Mouse (Mus musculus): Measurements from ENCODE around the gene Klhdc8a. TPM values are rescaled to one million over a fixed set of nuclear protein-coding genes. Genes with fewer than 3 reads are reported as not detected.
"Not testable (repeated sequence)": the region's sequence is repeated elsewhere in the genome, so short reads cannot be mapped to it uniquely, and the experiment has no call there.

Gene Klhdc8a
- polyA plus RNA-seq, 1 experiment from 2014 or later, result 3.4 TPM

GRCm38 (mm10) chr1:132349601-132350000, 51.2 kb downstream of the Klhdc8a start:
- H3K4me1 ChIP-seq (ENCODE audit: control insufficient read depth, insufficient read depth, low read length); DNase-seq (ENCODE audit: low spot score); ATAC-seq; H3K4me2 ChIP-seq (ENCODE audit: low read length); H3K27ac ChIP-seq (ENCODE audit: low read depth, low read length); H3K9ac ChIP-seq (ENCODE audit: low read length); H3K4me3 ChIP-seq (ENCODE audit: low read depth, low read length); H3K36me3 ChIP-seq (ENCODE audit: control insufficient read depth, insufficient read depth, low read length); H3K9me3 ChIP-seq (replicated peaks; ENCODE audit: control insufficient read depth, low read length); H3K27me3 ChIP-seq (replicated peaks; ENCODE audit: control insufficient read depth, insufficient read depth, low read length): not testable (repeated sequence)
- WGBS, result 85% methylated on average over 3 of the region's 3 CpGs

- H3K4me3 ChIP-seq (ENCODE audit: low read depth, low read length), result no peak overlapping the region
- H3K27ac ChIP-seq (ENCODE audit: low read depth, low read length), result no peak overlapping the region
- 95% methylated on average over 4 of the region's 4 CpGs for WGBS
- H3K9me3 ChIP-seq (replicated peaks; ENCODE audit: control insufficient read depth, low read length), result no peaks in the 10 kb centered on the region
- no peak overlapping the region for H3K4me2 ChIP-seq (ENCODE audit: low read length)
- H3K9ac ChIP-seq (ENCODE audit: low read length), result no peak overlapping the region
- H3K36me3 ChIP-seq (ENCODE audit: control insufficient read depth, insufficient read depth, low read length), result 0 out of 2 replicates have a peak, but pooled peaks cover 1% of the 10 kb centered on the region
- 0 out of 2 replicates have a peak, but pooled peaks cover 2% of the 10 kb centered on the region for H3K4me1 ChIP-seq (ENCODE audit: control insufficient read depth, insufficient read depth, low read length)
- no peaks in the 10 kb centered on the region for H3K27me3 ChIP-seq (replicated peaks; ENCODE audit: control insufficient read depth, insufficient read depth, low read length)
- no peak for ATAC-seq
- no peak for DNase-seq (ENCODE audit: low spot score)
Observed at GRCm38 (mm10) chr1:132351058-132351457, 52.6 kb downstream of the Klhdc8a start.

DNA sequence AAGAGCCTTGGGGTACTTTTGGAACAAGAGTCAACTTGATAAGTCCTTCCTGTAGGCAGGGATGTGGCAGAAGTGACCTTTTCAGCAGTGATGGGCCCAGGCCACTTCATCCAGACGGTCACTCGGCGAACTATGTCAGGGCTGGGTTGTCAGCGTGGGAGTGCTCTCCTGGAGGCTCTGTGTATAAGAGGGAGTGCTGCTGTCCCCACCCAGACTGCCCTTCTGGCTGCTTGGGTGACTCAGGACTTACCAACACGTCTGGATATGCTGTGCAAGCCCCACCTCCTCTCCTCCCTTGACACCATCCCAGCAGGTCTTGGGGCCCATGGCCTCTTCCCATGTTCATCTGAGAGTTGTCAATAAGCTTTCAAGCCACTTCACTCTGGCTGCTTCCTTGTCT, 55.0 kb downstream of the Klhdc8a start:
- no peak for ATAC-seq
- Histone ChIP-seq H3K27me3 (replicated peaks; ENCODE audit: control insufficient read depth, insufficient read depth, low read length) (no peaks in the 10 kb centered on the region), H3K9me3 (replicated peaks; ENCODE audit: control insufficient read depth, low read length) (no peaks in the 10 kb centered on the region), H3K27ac (ENCODE audit: low read depth, low read length) (no peak overlapping the region), H3K36me3 (ENCODE audit: control insufficient read depth, insufficient read depth, low read length) (peaks cover 23% of the 10 kb centered on the region), H3K4me1 (ENCODE audit: control insufficient read depth, insufficient read depth, low read length) (0 out of 2 replicates have a peak, but pooled peaks cover 2% of the 10 kb centered on the region), H3K4me3 (ENCODE audit: low read depth, low read length) (no peak overlapping the region), H3K4me2 (ENCODE audit: low read length) (no peak overlapping the region), H3K9ac (ENCODE audit: low read length) (no peak overlapping the region)
- whole genome bisulfite sequencing, result 75% methylated on average over 5 of the region's 5 CpGs
- DNase-seq (ENCODE audit: low spot score), result no peak

GRCm38 (mm10) chr1:132354234-132354633, 55.8 kb downstream of the Klhdc8a start:
- H3K9me3 ChIP-seq (replicated peaks; ENCODE audit: control insufficient read depth, low read length), result no peaks in the 10 kb centered on the region
- H3K4me1 ChIP-seq (ENCODE audit: control insufficient read depth, insufficient read depth, low read length), result 0 out of 2 replicates have a peak, but pooled peaks cover 2% of the 10 kb centered on the region
- no peak overlapping the region for H3K4me2 ChIP-seq (ENCODE audit: low read length)
- H3K36me3 ChIP-seq (ENCODE audit: control insufficient read depth, insufficient read depth, low read length), result peaks cover 31% of the 10 kb centered on the region
- no peak overlapping the region for H3K9ac ChIP-seq (ENCODE audit: low read length)
- H3K27ac ChIP-seq (ENCODE audit: low read depth, low read length), result no peak overlapping the region
- 84% methylated on average over 9 of the region's 9 CpGs for WGBS
- no peak for ATAC-seq
- DNase-seq (ENCODE audit: low spot score), result no peak
- H3K4me3 ChIP-seq (ENCODE audit: low read depth, low read length), result no peak overlapping the region
- H3K27me3 ChIP-seq (replicated peaks; ENCODE audit: control insufficient read depth, insufficient read depth, low read length), result no peaks in the 10 kb centered on the region

DNA sequence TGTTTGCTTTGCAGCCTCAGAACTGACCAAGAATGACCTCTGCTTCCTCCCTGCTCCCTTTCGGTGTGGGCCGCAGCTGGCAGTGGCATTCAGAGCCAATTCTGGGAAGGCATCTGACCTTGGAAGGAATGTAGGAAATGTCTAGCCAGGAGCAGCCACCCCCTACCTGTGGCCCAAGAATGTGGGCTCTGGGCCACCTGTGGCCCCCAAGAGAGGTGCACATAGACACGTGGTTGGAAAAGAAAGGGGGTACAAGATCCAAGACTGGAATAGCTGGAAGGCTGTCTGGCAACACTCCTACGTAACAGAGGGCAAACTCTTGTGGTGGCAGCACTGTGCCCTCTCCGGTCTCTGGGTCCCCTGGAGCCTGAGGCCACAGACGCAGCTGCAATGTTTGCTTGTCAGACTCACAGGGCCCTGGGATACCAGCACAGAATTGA, 56.8 kb downstream of the Klhdc8a start:
- DNase-seq (ENCODE audit: low spot score) (no peak), ATAC-seq (peak; percentile 15)
- Histone ChIP-seq H3K9ac (ENCODE audit: low read length) (0 out of 2 replicates have a peak overlapping the region, but pooled peaks have one; percentile 2), H3K4me3 (ENCODE audit: low read depth, low read length) (no peak overlapping the region), H3K36me3 (ENCODE audit: control insufficient read depth, insufficient read depth, low read length) (peaks cover 41% of the 10 kb centered on the region), H3K27ac (ENCODE audit: low read depth, low read length) (no peak overlapping the region; the same call in 1 of the 2 replicates), H3K4me2 (ENCODE audit: low read length) (no peak overlapping the region), H3K9me3 (replicated peaks; ENCODE audit: control insufficient read depth, low read length) (no peaks in the 10 kb centered on the region), H3K27me3 (replicated peaks; ENCODE audit: control insufficient read depth, insufficient read depth, low read length) (no peaks in the 10 kb centered on the region), H3K4me1 (ENCODE audit: control insufficient read depth, insufficient read depth, low read length) (0 out of 2 replicates have a peak, but pooled peaks cover 2% of the 10 kb centered on the region)
- 53% methylated on average over 6 of the region's 6 CpGs for WGBS

GRCm38 (mm10) chr1:132355841-132356242, 57.4 kb downstream of the Klhdc8a start:
- no peaks in the 10 kb centered on the region for H3K9me3 ChIP-seq (replicated peaks; ENCODE audit: control insufficient read depth, low read length)
- H3K4me2 ChIP-seq (ENCODE audit: low read length), result no peak overlapping the region
- 0 out of 2 replicates have a peak, but pooled peaks cover 2% of the 10 kb centered on the region for H3K4me1 ChIP-seq (ENCODE audit: control insufficient read depth, insufficient read depth, low read length)
- H3K36me3 ChIP-seq (ENCODE audit: control insufficient read depth, insufficient read depth, low read length), result peaks cover 47% of the 10 kb centered on the region
- 1% methylated on average over 3 of the region's 3 CpGs for WGBS
- peak; percentile 95 for DNase-seq (ENCODE audit: low spot score)
- 0 out of 2 replicates have a peak overlapping the region, but pooled peaks have one; percentile 30 for H3K27ac ChIP-seq (ENCODE audit: low read depth, low read length)
- no peak overlapping the region for H3K9ac ChIP-seq (ENCODE audit: low read length)
- peak; percentile 87 for ATAC-seq
- no peaks in the 10 kb centered on the region for H3K27me3 ChIP-seq (replicated peaks; ENCODE audit: control insufficient read depth, insufficient read depth, low read length)
- no peak overlapping the region for H3K4me3 ChIP-seq (ENCODE audit: low read depth, low read length)

DNA sequence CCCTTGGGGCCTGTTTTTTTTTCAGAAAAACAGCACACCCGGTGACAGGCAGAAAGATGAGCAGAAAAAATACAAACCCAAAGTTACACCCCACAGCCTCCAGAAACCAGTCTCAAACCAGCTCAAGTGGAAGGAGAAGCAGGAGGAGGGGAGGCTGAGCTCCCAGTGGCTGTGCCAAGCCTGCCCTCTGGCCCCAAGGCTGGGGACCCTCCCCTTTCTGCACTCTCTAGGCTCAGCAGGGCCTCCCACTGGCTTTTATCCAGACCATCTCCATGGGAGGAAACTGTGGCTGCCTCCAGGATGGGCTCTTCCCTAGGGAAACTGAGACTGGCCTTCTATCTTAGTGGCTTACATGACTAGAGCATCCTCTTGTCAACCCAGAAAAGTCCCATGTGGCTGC, 58.4 kb downstream of the Klhdc8a start:
- Histone ChIP-seq H3K27me3 (replicated peaks; ENCODE audit: control insufficient read depth, insufficient read depth, low read length) (no peaks in the 10 kb centered on the region), H3K27ac (ENCODE audit: low read depth, low read length) (no peak overlapping the region), H3K4me3 (ENCODE audit: low read depth, low read length) (no peak overlapping the region), H3K9ac (ENCODE audit: low read length) (no peak overlapping the region), H3K4me2 (ENCODE audit: low read length) (no peak overlapping the region), H3K36me3 (ENCODE audit: control insufficient read depth, insufficient read depth, low read length) (peaks cover 55% of the 10 kb centered on the region), H3K4me1 (ENCODE audit: control insufficient read depth, insufficient read depth, low read length) (0 out of 2 replicates have a peak, but pooled peaks cover 2% of the 10 kb centered on the region), H3K9me3 (replicated peaks; ENCODE audit: control insufficient read depth, low read length) (no peaks in the 10 kb centered on the region)
- ATAC-seq (no peak), DNase-seq (ENCODE audit: low spot score) (no peak)
- WGBS, result 38% methylated on average over 1 of the region's 1 CpGs

Other genes starting within 250 kb of the Klhdc8a start
- 3.7 and 5.0 TPM in 2 replicates for gene Mfsd4a, start 230.6 kb upstream of the Klhdc8a start, polyA plus RNA-seq (2014; fragmentation: Nextera tagmentation; extraction: Ambion mirVana)
- gene Cdk18, start 158.9 kb upstream of the Klhdc8a start, polyA plus RNA-seq (2014; fragmentation: Nextera tagmentation; extraction: Ambion mirVana), result 0.31 and 0.69 TPM in 2 replicates
- 15.5 and 18.7 TPM in 2 replicates for gene Lemd1, start 107.2 kb upstream of the Klhdc8a start, polyA plus RNA-seq (2014; fragmentation: Nextera tagmentation; extraction: Ambion mirVana)
- gene AC124108.1, start 107.2 kb upstream of the Klhdc8a start, polyA plus RNA-seq (2014; fragmentation: Nextera tagmentation; extraction: Ambion mirVana), result 2.2 and 2.9 TPM in 2 replicates
- not detected in 2 replicates for gene Gm10188, start 68.9 kb upstream of the Klhdc8a start, polyA plus RNA-seq (2014; fragmentation: Nextera tagmentation; extraction: Ambion mirVana)
- gene Nuak2, start 17.5 kb downstream of the Klhdc8a start, polyA plus RNA-seq (2014; fragmentation: Nextera tagmentation; extraction: Ambion mirVana), result 18.8 and 20.1 TPM in 2 replicates
- 18.2 and 23.1 TPM in 2 replicates for gene Tmcc2, start 92.7 kb downstream of the Klhdc8a start, polyA plus RNA-seq (2014; fragmentation: Nextera tagmentation; extraction: Ambion mirVana)
- 7.7 and 8.9 TPM in 2 replicates for gene Dstyk, start 118.9 kb downstream of the Klhdc8a start, polyA plus RNA-seq (2014; fragmentation: Nextera tagmentation; extraction: Ambion mirVana)
- gene Rbbp5, start 178.7 kb downstream of the Klhdc8a start, polyA plus RNA-seq (2014; fragmentation: Nextera tagmentation; extraction: Ambion mirVana), result 46.5 and 53.7 TPM in 2 replicates
- 0.74 and 1.1 TPM in 2 replicates for gene Tmem81, start 207.6 kb downstream of the Klhdc8a start, polyA plus RNA-seq (2014; fragmentation: Nextera tagmentation; extraction: Ambion mirVana)
- 68.0 and 102 TPM in 2 replicates for gene Cntn2, start 244.6 kb downstream of the Klhdc8a start, polyA plus RNA-seq (2014; fragmentation: Nextera tagmentation; extraction: Ambion mirVana)